Mouse (Mus musculus): ENCODE measurements around the gene Kank2. TPM values are rescaled to one million over a fixed set of nuclear protein-coding genes. Genes with fewer than 3 reads are reported as not detected.

Kank2 gene
- polyA plus RNA-seq, 1 experiment from 2014 or later = 18.7 TPM

DNA sequence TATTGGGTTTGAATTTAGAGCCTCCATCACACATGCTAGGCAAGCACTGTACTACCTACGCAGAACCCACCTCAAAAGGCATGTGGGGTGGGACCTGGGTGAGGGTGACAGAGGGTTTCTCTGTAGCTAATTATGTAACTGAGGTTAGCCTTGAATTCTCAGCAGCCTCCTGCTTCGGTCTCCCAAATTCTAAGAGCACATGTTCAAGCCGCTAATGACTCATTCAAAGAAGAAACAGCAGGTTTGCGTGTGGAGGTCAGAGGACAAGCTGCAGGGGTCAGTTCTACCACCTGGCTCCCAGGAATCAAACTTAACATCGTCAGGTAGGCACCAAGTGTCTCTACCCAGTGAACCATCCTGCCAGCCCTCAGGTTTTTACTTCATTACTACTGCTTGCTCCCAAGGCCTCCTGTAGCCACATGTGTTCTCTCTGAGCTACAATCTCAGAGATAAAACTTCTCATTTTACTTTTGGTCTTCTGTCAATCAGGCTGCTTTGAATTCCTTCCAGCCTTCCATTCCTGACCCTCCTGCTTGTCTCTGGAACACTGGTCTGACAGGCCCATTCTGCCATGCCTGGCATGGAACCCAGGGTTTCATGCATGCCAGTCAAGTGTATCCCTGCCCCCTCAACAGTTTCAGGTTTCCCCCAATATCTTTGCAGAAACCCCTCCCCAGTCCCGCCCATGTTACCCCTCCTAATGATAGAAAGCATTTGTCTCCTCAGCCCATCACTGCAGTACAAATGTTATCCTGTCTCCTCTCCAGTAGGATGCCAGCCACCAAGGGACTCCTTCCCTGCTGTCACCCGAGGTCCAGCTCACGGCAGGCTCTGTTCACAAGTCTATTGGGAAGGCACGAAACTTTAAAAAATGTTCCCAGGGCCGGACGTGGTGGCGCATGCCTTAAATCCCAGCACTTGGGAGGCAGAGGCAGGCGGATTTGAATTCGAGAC lies 39.7 kb downstream of the Kank2 start:
- Histone ChIP-seq H3K27me3 (ENCODE audit: insufficient read depth, low read length) (no peaks in the 10 kb centered on the region), H3K36me3 (ENCODE audit: insufficient read depth, low read length) (peaks cover 16% of the 10 kb centered on the region), H3K9ac (replicated peaks; ENCODE audit: low read length) (peak overlapping the region; percentile 81), H3K4me1 (ENCODE audit: insufficient read depth, low read length) (peaks cover 23% of the 10 kb centered on the region), H3K4me3 (ENCODE audit: low read length) (peak overlapping the region; percentile 84), H3K4me2 (replicated peaks; ENCODE audit: low read depth, low read length) (peak overlapping the region; percentile 68), H3K27ac (ENCODE audit: low read length) (no peak overlapping the region), H3K9me3 (ENCODE audit: low read length) (no peaks in the 10 kb centered on the region)
- whole genome bisulfite sequencing = 47% methylated on average over 14 of the region's 14 CpGs
- ATAC-seq (ENCODE audit: low FRiP score, low TSS enrichment) = no peak

DNA sequence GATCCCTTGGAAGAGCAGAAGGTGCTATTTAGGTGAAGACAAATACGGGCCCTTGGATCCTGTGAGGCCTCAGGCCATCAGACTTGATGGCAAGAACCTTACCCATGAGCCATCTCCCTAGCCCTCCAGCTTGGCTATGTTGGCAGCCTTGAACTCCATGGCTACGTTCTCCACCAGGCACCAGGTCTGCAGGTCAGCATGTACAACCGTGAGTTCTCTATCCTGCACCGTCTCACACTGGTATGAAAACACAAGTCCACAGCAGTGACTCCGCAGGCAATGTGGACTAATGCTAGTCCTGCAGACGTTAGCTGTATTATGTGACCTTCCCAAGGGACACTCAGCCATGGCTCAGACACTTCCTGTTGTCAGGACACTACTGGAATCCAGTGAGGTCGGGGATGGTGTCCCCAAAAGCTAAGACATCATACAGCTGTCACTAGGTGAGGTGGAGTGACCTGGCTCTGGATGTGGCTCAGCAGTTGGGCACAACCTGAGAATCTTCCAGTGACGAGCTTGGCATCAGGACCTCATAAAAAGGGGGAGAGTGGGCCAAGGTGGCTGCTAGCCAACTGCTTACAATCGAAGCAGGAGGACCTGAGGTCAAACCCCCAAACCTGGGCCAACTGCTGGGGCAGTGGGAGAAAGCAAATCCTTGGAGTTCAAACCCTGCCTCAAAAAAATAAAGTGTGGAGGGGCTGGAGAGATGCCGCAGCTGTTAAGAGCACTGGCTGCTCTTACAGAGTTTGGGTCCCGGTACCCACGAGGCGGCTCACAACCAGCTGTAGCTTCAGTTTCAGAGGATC lies 43.8 kb downstream of the Kank2 start:
- no peak overlapping the region for H3K4me3 ChIP-seq (ENCODE audit: low read length)
- H3K4me2 ChIP-seq (replicated peaks; ENCODE audit: low read depth, low read length) = no peak overlapping the region
- H3K36me3 ChIP-seq (ENCODE audit: insufficient read depth, low read length) = peaks cover 17% of the 10 kb centered on the region
- 56% methylated on average over 13 of the region's 13 CpGs for WGBS
- 0 out of 2 replicates have a peak overlapping the region, but pooled peaks have one; percentile 29 for H3K9ac ChIP-seq (replicated peaks; ENCODE audit: low read length)
- no peaks in the 10 kb centered on the region for H3K9me3 ChIP-seq (ENCODE audit: low read length)
- H3K27ac ChIP-seq (ENCODE audit: low read length) = peak overlapping the region; percentile 23
- no peaks in the 10 kb centered on the region for H3K27me3 ChIP-seq (ENCODE audit: insufficient read depth, low read length)
- H3K4me1 ChIP-seq (ENCODE audit: insufficient read depth, low read length) = peaks cover 44% of the 10 kb centered on the region
- ATAC-seq (ENCODE audit: low FRiP score, low TSS enrichment) = no peak

DNA sequence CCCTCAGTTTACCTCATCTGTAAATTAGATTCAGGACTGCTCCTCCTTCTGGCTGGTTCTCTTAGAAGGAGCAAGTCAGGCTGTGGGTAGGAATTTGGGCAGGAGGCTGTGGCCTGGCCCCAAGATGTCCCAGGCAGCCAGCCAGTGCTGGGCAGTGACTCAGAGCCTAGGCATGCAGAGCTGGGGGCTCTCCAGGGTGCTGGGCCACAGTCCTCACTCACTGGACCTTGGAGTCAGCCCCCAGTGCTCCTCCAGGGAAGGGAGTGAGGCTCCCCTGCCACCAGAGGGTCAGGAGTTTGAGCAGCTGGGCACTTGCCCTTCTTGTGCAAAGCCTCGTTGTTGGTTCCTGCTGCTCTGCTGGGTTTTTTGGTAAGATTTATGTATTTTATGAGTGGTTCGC lies 44.5 kb downstream of the Kank2 start:
- WGBS = 52% methylated on average over 2 of the region's 2 CpGs
- Histone ChIP-seq H3K9me3 (ENCODE audit: low read length) (no peaks in the 10 kb centered on the region), H3K27me3 (ENCODE audit: insufficient read depth, low read length) (no peaks in the 10 kb centered on the region), H3K4me2 (replicated peaks; ENCODE audit: low read depth, low read length) (no peak overlapping the region), H3K27ac (ENCODE audit: low read length) (peak overlapping the region; percentile 23; the same call in 1 of the 2 replicates), H3K4me1 (ENCODE audit: insufficient read depth, low read length) (peaks cover 40% of the 10 kb centered on the region), H3K9ac (replicated peaks; ENCODE audit: low read length) (peak overlapping the region; percentile 29; the same call in 1 of the 2 replicates), H3K36me3 (ENCODE audit: insufficient read depth, low read length) (peaks cover 21% of the 10 kb centered on the region), H3K4me3 (ENCODE audit: low read length) (no peak overlapping the region)
- peak; percentile 42; the same call in 1 of the 2 replicates for ATAC-seq (ENCODE audit: low FRiP score, low TSS enrichment)

DNA sequence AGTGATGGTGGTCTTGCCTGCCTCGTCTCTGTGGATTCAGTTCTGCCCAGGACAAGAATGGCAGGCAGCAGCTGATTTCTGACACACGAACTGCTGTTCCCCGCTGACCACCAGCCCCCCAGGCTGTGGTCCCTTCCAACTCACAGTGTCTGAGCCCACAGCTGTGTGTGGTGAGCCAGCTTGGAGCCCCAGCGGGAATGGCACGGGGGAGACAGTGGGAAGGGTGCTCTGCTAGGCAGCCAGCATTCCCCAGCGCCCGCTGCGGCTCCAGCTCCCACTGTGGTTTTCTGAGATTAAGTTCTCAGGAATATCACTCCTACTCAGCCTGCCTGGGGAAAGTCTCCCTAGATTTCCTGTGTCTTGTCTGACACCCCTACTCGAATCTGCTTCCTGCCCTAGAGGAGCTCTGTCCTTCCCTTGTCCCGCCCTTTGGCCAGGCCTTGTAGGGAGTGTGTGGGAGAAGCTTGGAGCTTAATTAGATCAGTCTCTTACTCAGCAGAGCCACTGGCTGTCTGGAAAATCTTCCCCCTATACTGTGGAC lies 46.2 kb downstream of the Kank2 start:
- Histone ChIP-seq H3K27ac (ENCODE audit: low read length) (peak overlapping the region; percentile 84), H3K4me3 (ENCODE audit: low read length) (no peak overlapping the region), H3K4me2 (replicated peaks; ENCODE audit: low read depth, low read length) (no peak overlapping the region), H3K9ac (replicated peaks; ENCODE audit: low read length) (peak overlapping the region; percentile 43), H3K9me3 (ENCODE audit: low read length) (no peaks in the 10 kb centered on the region), H3K27me3 (ENCODE audit: insufficient read depth, low read length) (no peaks in the 10 kb centered on the region), H3K4me1 (ENCODE audit: insufficient read depth, low read length) (peaks cover 36% of the 10 kb centered on the region), H3K36me3 (ENCODE audit: insufficient read depth, low read length) (peaks cover 35% of the 10 kb centered on the region)
- 37% methylated on average over 10 of the region's 10 CpGs for WGBS
- peak; percentile 72 for ATAC-seq (ENCODE audit: low FRiP score, low TSS enrichment)

DNA sequence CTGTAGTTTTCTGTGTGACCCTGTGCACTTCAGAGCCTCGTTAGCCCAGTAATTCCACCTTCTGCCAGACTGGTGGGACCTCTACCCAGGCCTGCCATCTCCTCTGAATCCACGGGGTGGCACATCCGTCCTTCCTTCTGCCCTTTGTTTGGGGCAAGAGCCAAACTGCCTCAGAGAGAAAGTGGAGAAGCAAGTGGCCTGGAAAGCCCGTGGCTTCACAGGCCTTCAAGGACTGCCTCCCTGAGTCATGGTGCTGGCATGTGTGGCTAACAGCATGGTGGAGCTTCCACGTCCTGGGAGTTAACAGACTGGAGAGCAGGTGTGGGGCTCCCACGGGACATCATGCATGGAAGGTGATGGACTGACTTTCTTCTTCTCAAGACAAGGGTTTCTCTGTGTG lies 47.2 kb downstream of the Kank2 start:
- 59% methylated on average over 6 of the region's 6 CpGs for WGBS
- no peak for ATAC-seq (ENCODE audit: low FRiP score, low TSS enrichment)
- H3K36me3 ChIP-seq (ENCODE audit: insufficient read depth, low read length) = peaks cover 40% of the 10 kb centered on the region
- no peaks in the 10 kb centered on the region for H3K27me3 ChIP-seq (ENCODE audit: insufficient read depth, low read length)
- peak overlapping the region; percentile 38; the same call in 1 of the 2 replicates for H3K27ac ChIP-seq (ENCODE audit: low read length)
- no peak overlapping the region for H3K4me3 ChIP-seq (ENCODE audit: low read length)
- H3K9me3 ChIP-seq (ENCODE audit: low read length) = no peaks in the 10 kb centered on the region
- H3K4me1 ChIP-seq (ENCODE audit: insufficient read depth, low read length) = peaks cover 36% of the 10 kb centered on the region
- H3K9ac ChIP-seq (replicated peaks; ENCODE audit: low read length) = no peak overlapping the region
- H3K4me2 ChIP-seq (replicated peaks; ENCODE audit: low read depth, low read length) = no peak overlapping the region

DNA sequence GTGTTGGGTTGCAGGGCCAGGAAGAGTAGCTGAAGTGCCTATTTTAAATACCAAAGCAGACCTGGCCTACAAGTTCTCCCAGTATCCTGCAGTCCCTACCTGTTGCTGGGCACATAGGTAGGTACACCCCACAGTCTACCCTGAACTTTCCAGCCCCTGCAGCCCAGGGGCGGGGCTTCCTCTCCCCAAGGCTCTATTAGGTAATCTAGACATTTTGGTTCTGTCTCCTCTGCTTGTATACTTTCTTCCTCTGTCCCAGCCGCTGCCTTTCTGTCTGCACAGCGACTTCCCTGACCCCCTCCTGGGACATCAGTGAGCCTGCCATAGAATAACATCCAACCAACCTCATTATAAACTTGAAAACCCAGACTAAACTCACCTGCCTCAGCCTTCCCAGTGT lies 48.2 kb downstream of the Kank2 start:
- Histone ChIP-seq H3K4me1 (ENCODE audit: insufficient read depth, low read length) (peaks cover 36% of the 10 kb centered on the region), H3K36me3 (ENCODE audit: insufficient read depth, low read length) (peaks cover 43% of the 10 kb centered on the region), H3K4me3 (ENCODE audit: low read length) (no peak overlapping the region), H3K4me2 (replicated peaks; ENCODE audit: low read depth, low read length) (no peak overlapping the region), H3K27me3 (ENCODE audit: insufficient read depth, low read length) (no peaks in the 10 kb centered on the region), H3K9ac (replicated peaks; ENCODE audit: low read length) (no peak overlapping the region), H3K9me3 (ENCODE audit: low read length) (no peaks in the 10 kb centered on the region), H3K27ac (ENCODE audit: low read length) (no peak overlapping the region)
- no peak for ATAC-seq (ENCODE audit: low FRiP score, low TSS enrichment)
- WGBS = 77% methylated on average over 3 of the region's 3 CpGs

DNA sequence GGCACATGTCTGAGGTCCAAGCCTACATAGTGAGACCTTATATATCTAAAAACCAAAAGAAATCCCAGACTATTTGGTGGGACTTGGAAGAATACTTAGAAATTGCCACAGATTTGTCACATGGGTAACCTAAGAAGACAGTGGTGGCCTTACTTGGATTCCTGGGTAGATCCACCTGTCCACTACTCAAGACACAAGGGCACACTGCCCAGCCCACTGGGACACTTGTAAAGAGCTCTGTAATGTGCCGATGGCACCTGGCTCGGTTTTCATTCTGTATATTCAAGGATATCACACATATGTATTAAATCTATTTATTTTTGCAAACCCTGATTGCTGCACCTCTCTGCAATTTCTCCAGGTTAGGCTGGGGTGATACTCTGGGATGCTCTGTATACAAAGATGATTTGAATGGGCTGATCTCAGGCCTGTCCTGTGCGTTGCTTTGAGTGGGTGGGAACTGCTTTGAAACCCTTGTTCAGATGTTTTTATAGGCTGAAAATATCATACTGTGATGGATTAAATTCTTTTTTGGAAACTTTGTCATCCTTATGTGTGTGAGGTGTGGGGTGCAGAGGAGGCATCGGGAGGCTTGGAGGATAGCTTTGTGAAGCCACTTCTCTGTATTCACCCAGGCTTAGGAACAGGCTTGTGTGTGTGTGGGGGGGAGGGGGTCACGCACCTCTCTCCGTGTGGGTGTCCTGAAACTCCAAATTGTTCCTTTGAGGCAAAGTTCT lies 49.0 kb downstream of the Kank2 start:
- Histone ChIP-seq H3K27me3 (ENCODE audit: insufficient read depth, low read length) (no peaks in the 10 kb centered on the region), H3K9ac (replicated peaks; ENCODE audit: low read length) (no peak overlapping the region), H3K4me1 (ENCODE audit: insufficient read depth, low read length) (peaks cover 32% of the 10 kb centered on the region), H3K9me3 (ENCODE audit: low read length) (no peaks in the 10 kb centered on the region), H3K4me2 (replicated peaks; ENCODE audit: low read depth, low read length) (no peak overlapping the region), H3K27ac (ENCODE audit: low read length) (no peak overlapping the region), H3K4me3 (ENCODE audit: low read length) (no peak overlapping the region), H3K36me3 (ENCODE audit: insufficient read depth, low read length) (peaks cover 46% of the 10 kb centered on the region)
- no peak for ATAC-seq (ENCODE audit: low FRiP score, low TSS enrichment)
- WGBS = 89% methylated on average over 6 of the region's 6 CpGs

DNA sequence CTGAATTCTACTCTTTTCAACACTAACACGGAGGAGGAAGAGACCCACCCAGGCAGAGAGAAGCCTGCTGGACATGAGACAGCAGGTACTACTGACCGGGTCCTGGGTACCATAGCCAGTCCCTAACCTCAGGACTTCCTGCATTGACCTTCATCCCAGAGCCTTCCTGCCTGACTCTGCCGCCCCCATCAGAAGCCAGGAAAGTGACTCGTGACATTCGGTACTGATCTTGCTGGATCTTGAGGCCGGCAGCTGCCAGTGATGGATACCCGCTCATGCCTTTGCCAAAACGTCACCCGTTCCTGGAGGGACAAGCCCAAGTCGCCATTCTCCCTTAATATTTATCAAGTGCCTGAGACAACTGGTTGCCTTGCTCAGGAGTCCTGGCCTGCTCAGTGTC lies 50.1 kb downstream of the Kank2 start:
- peaks cover 53% of the 10 kb centered on the region for H3K36me3 ChIP-seq (ENCODE audit: insufficient read depth, low read length)

DNA sequence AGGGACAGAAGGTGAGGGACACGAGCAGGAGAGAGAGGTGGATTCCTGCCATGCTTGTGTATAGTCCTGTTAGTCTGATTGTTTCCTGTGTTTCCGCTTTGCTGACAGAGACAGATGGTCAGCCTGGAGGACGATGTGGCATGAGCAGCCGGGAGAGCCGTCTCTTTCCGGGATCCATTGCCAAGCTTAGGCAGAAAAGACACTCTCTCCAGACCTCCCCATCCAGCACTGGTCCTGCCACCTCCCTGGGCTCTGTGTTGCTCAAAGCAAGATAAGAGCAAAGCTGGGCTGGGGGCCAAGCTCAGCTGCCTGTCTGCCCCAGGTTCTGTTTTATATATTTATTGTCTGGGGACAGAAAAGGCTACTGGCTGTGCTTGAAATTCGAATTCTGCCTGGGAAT lies 50.5 kb downstream of the Kank2 start:
- Histone ChIP-seq H3K27ac (ENCODE audit: low read length) (peak overlapping the region; percentile 57; the same call in 1 of the 2 replicates), H3K4me3 (ENCODE audit: low read length) (no peak overlapping the region), H3K4me2 (replicated peaks; ENCODE audit: low read depth, low read length) (no peak overlapping the region), H3K27me3 (ENCODE audit: insufficient read depth, low read length) (no peaks in the 10 kb centered on the region), H3K36me3 (ENCODE audit: insufficient read depth, low read length) (peaks cover 54% of the 10 kb centered on the region), H3K4me1 (ENCODE audit: insufficient read depth, low read length) (peaks cover 17% of the 10 kb centered on the region), H3K9ac (replicated peaks; ENCODE audit: low read length) (no peak overlapping the region), H3K9me3 (ENCODE audit: low read length) (no peaks in the 10 kb centered on the region)
- 45% methylated on average over 7 of the region's 7 CpGs for WGBS
- ATAC-seq (ENCODE audit: low FRiP score, low TSS enrichment) = peak; percentile 33; the same call in 1 of the 2 replicates

More for the DNA sequence above, 50.1 kb downstream of the Kank2 start:
- H3K4me2 ChIP-seq (replicated peaks; ENCODE audit: low read depth, low read length) = no peak overlapping the region
- no peaks in the 10 kb centered on the region for H3K27me3 ChIP-seq (ENCODE audit: insufficient read depth, low read length)
- H3K4me1 ChIP-seq (ENCODE audit: insufficient read depth, low read length) = peaks cover 21% of the 10 kb centered on the region
- WGBS = 76% methylated on average over 10 of the region's 10 CpGs
- H3K4me3 ChIP-seq (ENCODE audit: low read length) = no peak overlapping the region
- peak overlapping the region; percentile 57; the same call in 1 of the 2 replicates for H3K27ac ChIP-seq (ENCODE audit: low read length)
- H3K9ac ChIP-seq (replicated peaks; ENCODE audit: low read length) = peak overlapping the region; percentile 7; the same call in 1 of the 2 replicates
- no peaks in the 10 kb centered on the region for H3K9me3 ChIP-seq (ENCODE audit: low read length)
- ATAC-seq (ENCODE audit: low FRiP score, low TSS enrichment) = no peak

Measured in kidney, embryonic 16.5 days (tissue).